Mouse (Mus musculus) liver, embryonic 18 days (tissue): Measurements from ENCODE around the gene Olfr822. TPM values are rescaled to one million over a fixed set of nuclear protein-coding genes. Genes with fewer than 3 reads are reported as not detected.

ENCODE experiments used
- polyA plus RNA-seq: library from polyadenylated mRNA; depleted of rRNA; stranded (reverse); fragments of >200 nt; gene quantifications from 2 replicates; pipeline ENCODE4 v1.2.3, GENCODE M21; 2012; rRNA removed

The Olfr822 gene
- polyA plus RNA-seq, result not detected in 2 replicates

GRCm38 (mm10) chr10:130070910-130071309 lies at the start of gene Olfr822:
Olfr822 (plus strand) TSS chr10:130071210.

GRCm38 (mm10) chr10:130030048-130030447 lies 41.0 kb upstream of the Olfr822 start, which contains the start of gene Olfr821:
Olfr821 (plus strand) TSS chr10:130030348.

GRCm38 (mm10) chr10:130115283-130115682 lies 44.3 kb downstream of the Olfr822 start, which contains the start of gene Olfr823:
Olfr823 (minus strand) TSS chr10:130115383.

Other genes starting within 250 kb of the Olfr822 start
- not detected in 2 replicates for gene Olfr812, start 225.1 kb upstream of the Olfr822 start, polyA plus RNA-seq
- gene Olfr813, start 215.8 kb upstream of the Olfr822 start, polyA plus RNA-seq, result not detected in 2 replicates
- gene Olfr814, start 191.4 kb upstream of the Olfr822 start, polyA plus RNA-seq, result not detected in 2 replicates
- gene Olfr815, start 165.3 kb upstream of the Olfr822 start, polyA plus RNA-seq, result not detected in 2 replicates
- not detected in 2 replicates for gene Olfr816, start 155.6 kb upstream of the Olfr822 start, polyA plus RNA-seq
- gene Olfr818, start 122.1 kb upstream of the Olfr822 start, polyA plus RNA-seq, result not detected in 2 replicates
- not detected in 2 replicates for gene Olfr819, start 103.9 kb upstream of the Olfr822 start, polyA plus RNA-seq
- not detected in 2 replicates for gene Olfr247, start 95.1 kb upstream of the Olfr822 start, polyA plus RNA-seq
- gene Gm10310, start 86.1 kb upstream of the Olfr822 start, polyA plus RNA-seq, result not detected in 2 replicates
- gene Olfr820, start 58.6 kb upstream of the Olfr822 start, polyA plus RNA-seq, result not detected in 2 replicates
- gene Olfr821, start 40.9 kb upstream of the Olfr822 start, polyA plus RNA-seq, result not detected in 2 replicates
- gene Olfr823, start 44.2 kb downstream of the Olfr822 start, polyA plus RNA-seq, result not detected in 2 replicates
- 0.06 and 0.18 TPM in 2 replicates for gene Olfr824, start 58.8 kb downstream of the Olfr822 start, polyA plus RNA-seq
- gene Olfr825, start 95.6 kb downstream of the Olfr822 start, polyA plus RNA-seq, result not detected in 2 replicates
- not detected in 2 replicates for gene Olfr826, start 113.0 kb downstream of the Olfr822 start, polyA plus RNA-seq
- not detected in 2 replicates for gene Olfr827, start 143.2 kb downstream of the Olfr822 start, polyA plus RNA-seq
- gene Neurod4, start 209.0 kb downstream of the Olfr822 start, polyA plus RNA-seq, result not detected in 2 replicates